Mouse (Mus musculus): Measurements from ENCODE around the gene Ppp2r5a. TPM values are rescaled to one million over a fixed set of nuclear protein-coding genes. Genes with fewer than 3 reads are reported as not detected.

Gene Ppp2r5a
- 15.9 and 16.8 TPM in 2 replicates for polyA plus RNA-seq (2012; rRNA removed)

GRCm38 (mm10) chr1:191403074-191403473, at the start of gene Ppp2r5a:
Gene Ppp2r5a, minus strand, starts transcription at chr1:191403272.
- no peak for DNase-seq (ENCODE audit: low read depth)
- no peak for TF ChIP-seq POLR2A (IDR thresholded peaks at IDR 0.05; ENCODE audit: borderline replicate concordance, extremely low read depth, insufficient read depth, insufficient read length, poor library complexity, severe bottlenecking)
- TF ChIP-seq CTCF (IDR thresholded peaks at IDR 0.05; ENCODE audit: borderline replicate concordance, extremely low read depth, insufficient read depth, insufficient read length) = no peak

DNA sequence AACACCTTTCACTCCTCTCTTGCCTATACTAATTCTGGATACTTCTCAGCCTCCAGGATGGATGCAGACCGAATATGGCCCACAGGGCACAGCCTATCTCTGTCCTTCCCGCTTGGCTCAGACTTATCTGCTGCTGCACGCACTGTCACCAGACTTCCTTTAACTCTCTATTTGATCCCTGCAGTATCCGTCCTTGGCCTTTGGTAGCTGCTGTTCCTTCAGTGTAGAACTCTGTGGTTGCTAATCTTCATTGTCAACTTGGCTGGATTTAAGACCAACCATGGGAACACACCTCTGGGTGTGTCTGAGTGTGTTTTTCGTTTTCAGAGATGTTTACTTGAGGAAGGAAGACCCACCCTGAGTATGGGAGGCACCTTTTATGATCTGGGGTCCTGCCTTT, 47.5 kb upstream of the Ppp2r5a start:
- TF ChIP-seq POLR2A (IDR thresholded peaks at IDR 0.05; ENCODE audit: borderline replicate concordance, extremely low read depth, insufficient read depth, insufficient read length, poor library complexity, severe bottlenecking) (no peak), CTCF (IDR thresholded peaks at IDR 0.05; ENCODE audit: borderline replicate concordance, extremely low read depth, insufficient read depth, insufficient read length) (no peak)
- DNase-seq (ENCODE audit: low read depth) = no peak

GRCm38 (mm10) chr1:191449537-191449936, 46.5 kb upstream of the Ppp2r5a start:
- TF ChIP-seq POLR2A (IDR thresholded peaks at IDR 0.05; ENCODE audit: borderline replicate concordance, extremely low read depth, insufficient read depth, insufficient read length, poor library complexity, severe bottlenecking) (no peak), CTCF (IDR thresholded peaks at IDR 0.05; ENCODE audit: borderline replicate concordance, extremely low read depth, insufficient read depth, insufficient read length) (no peak)
- no peak for DNase-seq (ENCODE audit: low read depth)

GRCm38 (mm10) chr1:191447391-191448016, 44.4 kb upstream of the Ppp2r5a start:
- DNase-seq (ENCODE audit: low read depth) = no peak
- TF ChIP-seq POLR2A (IDR thresholded peaks at IDR 0.05; ENCODE audit: borderline replicate concordance, extremely low read depth, insufficient read depth, insufficient read length, poor library complexity, severe bottlenecking) (no peak), CTCF (IDR thresholded peaks at IDR 0.05; ENCODE audit: borderline replicate concordance, extremely low read depth, insufficient read depth, insufficient read length) (no peak)

- TF ChIP-seq POLR2A (IDR thresholded peaks at IDR 0.05; ENCODE audit: borderline replicate concordance, extremely low read depth, insufficient read depth, insufficient read length, poor library complexity, severe bottlenecking) = no peak
- TF ChIP-seq CTCF (IDR thresholded peaks at IDR 0.05; ENCODE audit: borderline replicate concordance, extremely low read depth, insufficient read depth, insufficient read length) = no peak
- no peak for DNase-seq (ENCODE audit: low read depth)
Measured at GRCm38 (mm10) chr1:191446307-191446706, 43.2 kb upstream of the Ppp2r5a start.

DNA sequence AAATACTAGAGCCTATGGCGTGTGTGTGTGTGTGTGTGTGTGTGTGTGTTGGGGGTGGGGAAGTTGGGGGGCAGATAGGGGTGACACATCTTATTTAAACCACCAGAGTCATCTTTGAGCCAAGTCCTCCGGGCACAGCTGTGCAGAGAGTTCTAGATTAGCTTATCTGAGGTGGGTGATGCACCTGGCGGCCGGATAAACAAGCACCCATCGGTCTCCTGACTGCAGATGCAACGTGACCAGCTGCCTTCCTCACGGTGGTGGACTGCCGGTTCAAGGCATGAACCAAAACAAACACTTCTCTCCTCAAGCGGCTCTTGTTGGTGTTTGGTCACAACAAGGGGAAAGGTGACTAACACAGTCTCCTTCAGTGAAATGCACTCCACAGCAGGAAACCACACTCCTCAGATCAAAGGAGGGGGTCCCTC, 42.8 kb upstream of the Ppp2r5a start:
- DNase-seq (ENCODE audit: low read depth) = no peak
- TF ChIP-seq POLR2A (IDR thresholded peaks at IDR 0.05; ENCODE audit: borderline replicate concordance, extremely low read depth, insufficient read depth, insufficient read length, poor library complexity, severe bottlenecking) (no peak), CTCF (IDR thresholded peaks at IDR 0.05; ENCODE audit: borderline replicate concordance, extremely low read depth, insufficient read depth, insufficient read length) (no peak)

GRCm38 (mm10) chr1:191445401-191445800, 42.3 kb upstream of the Ppp2r5a start:
- DNase-seq (ENCODE audit: low read depth) = no peak
- no peak for TF ChIP-seq POLR2A (IDR thresholded peaks at IDR 0.05; ENCODE audit: borderline replicate concordance, extremely low read depth, insufficient read depth, insufficient read length, poor library complexity, severe bottlenecking)
- no peak for TF ChIP-seq CTCF (IDR thresholded peaks at IDR 0.05; ENCODE audit: borderline replicate concordance, extremely low read depth, insufficient read depth, insufficient read length)

GRCm38 (mm10) chr1:191444467-191444866, 41.4 kb upstream of the Ppp2r5a start:
- no peak for DNase-seq (ENCODE audit: low read depth)
- TF ChIP-seq POLR2A (IDR thresholded peaks at IDR 0.05; ENCODE audit: borderline replicate concordance, extremely low read depth, insufficient read depth, insufficient read length, poor library complexity, severe bottlenecking) = no peak
- TF ChIP-seq CTCF (IDR thresholded peaks at IDR 0.05; ENCODE audit: borderline replicate concordance, extremely low read depth, insufficient read depth, insufficient read length) = no peak

GRCm38 (mm10) chr1:191439011-191439410, 35.9 kb upstream of the Ppp2r5a start:
- no peak for TF ChIP-seq CTCF (IDR thresholded peaks at IDR 0.05; ENCODE audit: borderline replicate concordance, extremely low read depth, insufficient read depth, insufficient read length)
- TF ChIP-seq POLR2A (IDR thresholded peaks at IDR 0.05; ENCODE audit: borderline replicate concordance, extremely low read depth, insufficient read depth, insufficient read length, poor library complexity, severe bottlenecking) = no peak
- DNase-seq (ENCODE audit: low read depth) = no peak

DNA sequence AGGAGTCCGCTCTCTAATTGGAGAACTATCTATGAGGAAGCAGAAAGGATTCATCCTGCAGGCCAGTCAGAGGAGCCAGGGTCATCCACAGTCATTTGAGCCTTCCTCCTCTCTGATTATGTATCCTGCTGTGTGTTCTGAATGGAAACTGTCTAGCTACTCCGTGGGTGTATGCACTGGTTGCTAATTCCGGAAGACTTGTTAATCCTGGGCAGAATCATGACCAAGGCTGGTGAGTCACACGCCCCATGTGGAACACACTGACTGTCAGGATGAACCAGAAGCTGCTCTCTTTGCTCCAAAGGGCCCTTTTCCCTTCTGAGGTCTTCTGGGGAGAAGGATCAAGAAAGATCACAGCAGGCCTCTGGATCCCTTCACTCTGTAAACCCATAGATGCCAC, 35.5 kb upstream of the Ppp2r5a start:
- TF ChIP-seq CTCF (IDR thresholded peaks at IDR 0.05; ENCODE audit: borderline replicate concordance, extremely low read depth, insufficient read depth, insufficient read length) (no peak), POLR2A (IDR thresholded peaks at IDR 0.05; ENCODE audit: borderline replicate concordance, extremely low read depth, insufficient read depth, insufficient read length, poor library complexity, severe bottlenecking) (no peak)
- no peak for DNase-seq (ENCODE audit: low read depth)

GRCm38 (mm10) chr1:191436647-191437046, 33.6 kb upstream of the Ppp2r5a start:
- DNase-seq (ENCODE audit: low read depth) = peak; percentile 18
- TF ChIP-seq POLR2A (IDR thresholded peaks at IDR 0.05; ENCODE audit: borderline replicate concordance, extremely low read depth, insufficient read depth, insufficient read length, poor library complexity, severe bottlenecking) (no peak), CTCF (IDR thresholded peaks at IDR 0.05; ENCODE audit: borderline replicate concordance, extremely low read depth, insufficient read depth, insufficient read length) (no peak)

GRCm38 (mm10) chr1:191435359-191435758, 32.3 kb upstream of the Ppp2r5a start:
- TF ChIP-seq CTCF (IDR thresholded peaks at IDR 0.05; ENCODE audit: borderline replicate concordance, extremely low read depth, insufficient read depth, insufficient read length) = no peak
- no peak for TF ChIP-seq POLR2A (IDR thresholded peaks at IDR 0.05; ENCODE audit: borderline replicate concordance, extremely low read depth, insufficient read depth, insufficient read length, poor library complexity, severe bottlenecking)
- DNase-seq (ENCODE audit: low read depth) = peak; percentile 79

Measured in brain, embryonic 14.5 days (tissue).